Mouse (Mus musculus) erythroid progenitor cell, adult 5-6 weeks (primary cell): ENCODE data around the gene Gm3435. TPM values are rescaled to one million over a fixed set of nuclear protein-coding genes. Genes with fewer than 3 reads are reported as not detected.

Source experiments
- total RNA-seq, 2 experiments: library from RNA; stranded (forward) in 1 of 2; stranded (reverse) in 1 of 2; fragments of 150-400 nt in 1 of 2; fragments of 186-747, 209-891 nt in 1 of 2; gene quantifications; 2 replicates each; pipeline versions ENCODE4 v1.2.3 to v1.2.4; 2015 to 2017; ENCODE audit warnings: low replicate concordance in 2 of 2

Gene Gm3435
- total RNA-seq, 2 experiments from 2014 or later: 5.4 TPM

Other genes with a start within 250 kb of the Gm3435 start
- gene Wdr27, start 67.0 kb upstream of the Gm3435 start, total RNA-seq (2015; ENCODE audit: low replicate concordance): not detected in 2 replicates
- gene Wdr27, start 67.0 kb upstream of the Gm3435 start, total RNA-seq (2017; ENCODE audit: low replicate concordance): not detected in 2 replicates
- gene 1600012H06Rik, start 67.0 kb upstream of the Gm3435 start, total RNA-seq (2015; ENCODE audit: low replicate concordance): 12.3 and 12.6 TPM in 2 replicates
- gene 1600012H06Rik, start 67.0 kb upstream of the Gm3435 start, total RNA-seq (2017; ENCODE audit: low replicate concordance): 2.3 and 9.0 TPM in 2 replicates
- gene Phf10, start 48.9 kb upstream of the Gm3435 start, total RNA-seq (2015; ENCODE audit: low replicate concordance): 217 and 251 TPM in 2 replicates
- 117 and 125 TPM in 2 replicates for gene Phf10, start 48.9 kb upstream of the Gm3435 start, total RNA-seq (2017; ENCODE audit: low replicate concordance)
- gene 9030025P20Rik, start 31.7 kb upstream of the Gm3435 start, total RNA-seq (2015; ENCODE audit: low replicate concordance): 4.6 and 5.8 TPM in 2 replicates
- 0.76 and 7.2 TPM in 2 replicates for gene 9030025P20Rik, start 31.7 kb upstream of the Gm3435 start, total RNA-seq (2017; ENCODE audit: low replicate concordance)
- not detected in 2 replicates for gene Gm3417, start 31.4 kb upstream of the Gm3435 start, total RNA-seq (2015; ENCODE audit: low replicate concordance)
- gene Gm3417, start 31.4 kb upstream of the Gm3435 start, total RNA-seq (2017; ENCODE audit: low replicate concordance): not detected in 2 replicates
- gene Ermard, start 31.0 kb downstream of the Gm3435 start, total RNA-seq (2015; ENCODE audit: low replicate concordance): 90.5 and 91.5 TPM in 2 replicates
- gene Ermard, start 31.0 kb downstream of the Gm3435 start, total RNA-seq (2017; ENCODE audit: low replicate concordance): 43.6 and 72.8 TPM in 2 replicates
- gene Tcte3, start 31.3 kb downstream of the Gm3435 start, total RNA-seq (2015; ENCODE audit: low replicate concordance): 14.8 TPM in 1 of 2 replicates, not detected in the other
- 4.1 TPM in 1 of 2 replicates, not detected in the other for gene Tcte3, start 31.3 kb downstream of the Gm3435 start, total RNA-seq (2017; ENCODE audit: low replicate concordance)
- 2.2 and 2.9 TPM in 2 replicates for gene Gm3448, start 31.4 kb downstream of the Gm3435 start, total RNA-seq (2015; ENCODE audit: low replicate concordance)
- gene Gm3448, start 31.4 kb downstream of the Gm3435 start, total RNA-seq (2017; ENCODE audit: low replicate concordance): 2.8 and 11.4 TPM in 2 replicates